Mouse (Mus musculus) testis, adult 2 months (tissue): ENCODE measurements at regions not wholly inside any gene's neighbourhood (a gene's known extent, or its start where the extent isn't known, plus 50 kb on each side); places are given as distances from the start of the nearest gene placed in this dataset.

Experiments
- H3K27ac ChIP-seq: fragments of 200-500 bp; 2 replicates; pipeline ENCODE4 v1.5.1; 2012; ENCODE audit warnings: low read depth, low read length; ENCODE audit not compliant: control insufficient read depth, insufficient read depth
- H3K27me3 ChIP-seq: fragments of 200-500 bp; 2 replicates; pipeline ENCODE4 v1.6.1; 2012; ENCODE audit warnings: mild to moderate bottlenecking, low read length, moderate library complexity; ENCODE audit not compliant: control insufficient read depth, insufficient read depth
- H3K36me3 ChIP-seq: fragments of 200-500 bp; 2 replicates; pipeline ENCODE4 v1.6.1; 2012; ENCODE audit warnings: mild to moderate bottlenecking, low read length; ENCODE audit not compliant: control insufficient read depth, insufficient read depth
- H3K4me1 ChIP-seq: fragments of 200-500 bp; 2 replicates; pipeline ENCODE4 v1.6.1; 2012; ENCODE audit warnings: low read length; ENCODE audit not compliant: control insufficient read depth, insufficient read depth
- H3K4me3 ChIP-seq: fragments of 200-500 bp; 2 replicates; pipeline ENCODE4 v1.5.1; 2012; ENCODE audit warnings: low read depth, mild to moderate bottlenecking, low read length, moderate library complexity, mixed read lengths; ENCODE audit not compliant: control insufficient read depth
- CTCF ChIP-seq: fragments of 200-500 bp; IDR thresholded peaks from 2 replicates; pipeline ENCODE4 v1.5.1; 2012; ENCODE audit warnings: low read depth, mild to moderate bottlenecking, inconsistent platforms, low read length, moderate library complexity; ENCODE audit not compliant: control insufficient read depth, insufficient read depth, insufficient replicate concordance
- POLR2A ChIP-seq: fragments of 200-500 bp; IDR thresholded peaks from 2 replicates; pipeline ENCODE4 v1.6.1; 2012; ENCODE audit warnings: low read depth, mild to moderate bottlenecking, inconsistent platforms, low read length, moderate library complexity; ENCODE audit not compliant: control insufficient read depth

GRCm38 (mm10) chr7:83477661-83478121, 107.0 kb upstream of the Tmc3 start:
- TF ChIP-seq POLR2A = no peak
- Histone ChIP-seq H3K4me1 (no peaks in the 10 kb centered on the region), H3K27ac (no peak overlapping the region), H3K27me3 (no peaks in the 10 kb centered on the region), H3K36me3 (no peaks in the 10 kb centered on the region), H3K4me3 (no peak overlapping the region)

DNA sequence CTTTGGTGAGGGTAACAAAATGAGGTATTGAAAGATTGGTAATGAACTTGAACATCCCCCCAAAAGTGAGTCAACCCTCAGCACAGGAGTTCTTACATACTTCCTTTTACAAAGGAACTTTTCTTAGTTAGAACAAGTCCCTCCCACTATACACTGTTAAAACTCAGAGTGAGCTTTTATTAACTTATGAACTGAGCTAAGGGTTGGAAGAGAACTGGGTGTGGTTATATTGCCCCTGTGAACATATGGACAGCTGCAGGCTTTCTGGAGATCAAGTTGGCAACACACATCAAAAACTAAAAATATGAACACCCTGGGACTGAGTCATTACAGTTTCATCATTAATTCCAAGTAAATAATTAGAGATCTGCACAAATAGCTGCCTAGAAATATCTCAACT, 103.1 kb upstream of the Tmc3 start:
- Histone ChIP-seq H3K27me3 (no peaks in the 10 kb centered on the region), H3K4me1 (no peaks in the 10 kb centered on the region), H3K27ac (no peak overlapping the region), H3K36me3 (no peaks in the 10 kb centered on the region), H3K4me3 (no peak overlapping the region)
- no peak for TF ChIP-seq POLR2A
- no peak for TF ChIP-seq CTCF

GRCm38 (mm10) chr7:83482254-83482653, 102.5 kb upstream of the Tmc3 start:
- Histone ChIP-seq H3K4me1 (no peaks in the 10 kb centered on the region), H3K4me3 (no peak overlapping the region), H3K27ac (no peak overlapping the region), H3K36me3 (no peaks in the 10 kb centered on the region), H3K27me3 (no peaks in the 10 kb centered on the region)
- no peak for TF ChIP-seq POLR2A
- no peak for TF ChIP-seq CTCF

GRCm38 (mm10) chr7:83482671-83483304, 101.9 kb upstream of the Tmc3 start:
- TF ChIP-seq POLR2A (no peak), CTCF (no peak)
- Histone ChIP-seq H3K4me1 (no peaks in the 10 kb centered on the region), H3K27me3 (no peaks in the 10 kb centered on the region), H3K27ac (no peak overlapping the region), H3K36me3 (no peaks in the 10 kb centered on the region), H3K4me3 (no peak overlapping the region)

DNA sequence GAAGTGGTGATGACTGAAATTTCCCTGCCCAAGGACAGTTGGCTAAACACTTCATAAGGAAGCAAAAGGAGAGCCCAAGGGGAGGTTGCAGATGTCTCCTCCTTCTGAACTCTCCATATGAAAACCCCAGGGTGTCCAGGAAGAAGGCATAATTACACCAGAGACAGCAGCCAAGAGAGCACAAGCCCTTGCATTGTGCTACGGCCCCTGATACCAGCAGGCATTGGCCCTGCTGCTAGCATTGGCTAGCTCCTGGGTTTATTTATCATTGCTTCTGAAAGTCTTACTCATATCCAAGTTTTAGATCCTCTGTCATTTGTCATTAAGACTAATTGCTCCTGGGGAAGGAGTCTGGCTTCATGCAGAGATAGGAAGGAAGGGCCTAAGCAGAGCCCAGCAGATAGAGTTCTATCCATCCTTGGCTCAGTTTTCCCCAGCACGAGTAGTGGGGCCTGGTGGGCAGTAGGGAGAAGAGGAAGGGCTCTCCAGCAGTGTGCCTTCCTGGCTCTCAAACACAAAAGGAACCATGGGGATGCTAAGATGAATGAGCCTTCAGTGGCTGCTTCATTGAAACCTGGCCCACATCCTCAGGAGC, 98.5 kb upstream of the Tmc3 start:
- Histone ChIP-seq H3K36me3 (no peaks in the 10 kb centered on the region), H3K27ac (no peak overlapping the region)
- no peak for TF ChIP-seq CTCF
- TF ChIP-seq POLR2A = no peak

DNA sequence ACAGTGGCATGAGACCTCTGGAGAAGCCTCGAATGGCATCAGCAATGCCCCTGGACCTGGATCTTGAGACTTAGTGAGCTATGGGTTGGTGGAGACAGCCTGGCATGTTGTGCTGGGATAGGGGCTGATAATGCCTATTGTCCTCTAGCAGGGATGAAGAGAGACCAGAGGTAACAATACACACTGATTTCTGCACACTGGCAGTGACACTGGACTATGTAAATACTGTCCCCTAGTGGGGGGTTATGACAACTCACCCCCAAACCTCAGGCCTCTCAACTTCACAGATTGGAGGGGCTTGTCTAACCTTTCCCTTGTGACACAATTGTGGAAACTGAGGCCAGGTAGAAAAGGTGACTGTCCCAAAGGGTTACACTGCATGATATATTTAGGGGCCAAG, 94.9 kb upstream of the Tmc3 start:
- H3K4me1 ChIP-seq = peaks cover 2% of the 10 kb centered on the region
- no peak overlapping the region for H3K27ac ChIP-seq
- no peaks in the 10 kb centered on the region for H3K36me3 ChIP-seq

More for the DNA sequence above, 98.5 kb upstream of the Tmc3 start:
- Histone ChIP-seq H3K4me1 (peaks cover 2% of the 10 kb centered on the region), H3K27me3 (no peaks in the 10 kb centered on the region), H3K4me3 (no peak overlapping the region)

DNA sequence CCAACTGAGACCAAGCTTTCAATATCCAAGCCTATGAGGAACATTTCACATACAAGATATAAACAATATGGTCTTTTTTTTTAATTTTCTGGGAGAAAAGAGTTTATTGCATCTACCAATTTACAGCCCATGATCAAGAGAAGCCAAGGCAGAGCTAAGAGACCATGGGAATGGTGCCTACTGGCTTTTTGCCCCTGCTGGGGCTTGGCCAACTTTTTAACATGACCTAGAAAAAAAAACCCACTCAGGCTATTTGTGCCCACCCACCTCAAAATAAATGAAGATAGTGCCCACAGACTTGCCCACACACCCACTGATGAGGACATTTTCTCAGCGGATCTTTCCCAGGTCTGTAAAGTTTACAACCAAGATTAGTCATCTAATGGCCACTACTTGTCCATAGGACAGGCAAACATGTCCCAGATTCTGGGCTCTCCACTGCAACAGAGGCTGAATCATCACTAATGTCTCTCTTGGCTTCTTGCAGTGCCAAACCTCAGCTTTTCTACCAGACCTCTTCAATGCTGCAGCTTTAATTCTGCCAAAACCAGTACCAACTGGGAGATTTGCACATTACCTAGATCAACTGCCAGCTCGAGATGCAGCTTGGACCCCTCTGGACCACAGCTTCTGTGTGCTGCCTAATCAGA, 79.6 kb upstream of the Tmc3 start:
- H3K27me3 ChIP-seq = no peaks in the 10 kb centered on the region
- H3K36me3 ChIP-seq = no peaks in the 10 kb centered on the region
- no peak overlapping the region for H3K4me3 ChIP-seq
- H3K4me1 ChIP-seq = no peaks in the 10 kb centered on the region
- H3K27ac ChIP-seq = no peak overlapping the region
- no peak for TF ChIP-seq POLR2A
- TF ChIP-seq CTCF = no peak

More for the DNA sequence above, 94.9 kb upstream of the Tmc3 start:
- TF ChIP-seq POLR2A (no peak), CTCF (no peak)
- Histone ChIP-seq H3K27me3 (no peaks in the 10 kb centered on the region), H3K4me3 (no peak overlapping the region)
